Mouse (Mus musculus): ENCODE data around the gene Pcyox1.

The Pcyox1 gene

GRCm38 (mm10) chr6:86360691-86361090 lies 36.3 kb downstream of the Pcyox1 start:
- TF ChIP-seq GATA4 (IDR thresholded peaks at IDR 0.05; ENCODE audit: insufficient replicate concordance, low read length) = no peak

GRCm38 (mm10) chr6:86356956-86357355 lies 40.0 kb downstream of the Pcyox1 start:
- no peak for TF ChIP-seq GATA4 (IDR thresholded peaks at IDR 0.05; ENCODE audit: insufficient replicate concordance, low read length)

GRCm38 (mm10) chr6:86354948-86355347 lies 42.0 kb downstream of the Pcyox1 start:
- TF ChIP-seq GATA4 (IDR thresholded peaks at IDR 0.05; ENCODE audit: insufficient replicate concordance, low read length) = no peak

- no peak for TF ChIP-seq GATA4 (IDR thresholded peaks at IDR 0.05; ENCODE audit: insufficient replicate concordance, low read length)
Measured at GRCm38 (mm10) chr6:86349257-86349656, 47.7 kb downstream of the Pcyox1 start.

GRCm38 (mm10) chr6:86346063-86346462 lies 50.9 kb downstream of the Pcyox1 start:
- TF ChIP-seq GATA4 (IDR thresholded peaks at IDR 0.05; ENCODE audit: insufficient replicate concordance, low read length) = no peak

- no peak for TF ChIP-seq GATA4 (IDR thresholded peaks at IDR 0.05; ENCODE audit: insufficient replicate concordance, low read length)
Measured at GRCm38 (mm10) chr6:86343656-86344055, 53.3 kb downstream of the Pcyox1 start.

Measured in liver, adult (tissue).